Mouse (Mus musculus): Measurements from ENCODE around the gene Uxs1. TPM values are rescaled to one million over a fixed set of nuclear protein-coding genes. Genes with fewer than 3 reads are reported as not detected.

The Uxs1 gene
- total RNA-seq, 2 experiments from 2014 or later = 11.9 to 12.6 TPM

GRCm38 (mm10) chr1:43798048-43798447 is 29.6 kb downstream of the Uxs1 start:
- DNase-seq = no peak

GRCm38 (mm10) chr1:43789765-43790164 is 37.8 kb downstream of the Uxs1 start:
- no peak for DNase-seq

- no peak for DNase-seq
Observed at GRCm38 (mm10) chr1:43786711-43787110, 40.9 kb downstream of the Uxs1 start.

GRCm38 (mm10) chr1:43785316-43785715 is 42.3 kb downstream of the Uxs1 start:
- no peak for DNase-seq

GRCm38 (mm10) chr1:43783186-43783585 is 44.4 kb downstream of the Uxs1 start:
- DNase-seq = no peak

- no peak for DNase-seq
Observed at GRCm38 (mm10) chr1:43782680-43783079, 44.9 kb downstream of the Uxs1 start.

GRCm38 (mm10) chr1:43781672-43782071 is 45.9 kb downstream of the Uxs1 start:
- DNase-seq = no peak

GRCm38 (mm10) chr1:43781195-43781594 is 46.4 kb downstream of the Uxs1 start:
- DNase-seq = no peak

- peak; percentile 23 to 57 for DNase-seq
Observed at GRCm38 (mm10) chr1:43776106-43776505, 51.5 kb downstream of the Uxs1 start.

- DNase-seq = no peak
Observed at GRCm38 (mm10) chr1:43774126-43774525, 53.5 kb downstream of the Uxs1 start.

- no peak for DNase-seq
Observed at GRCm38 (mm10) chr1:43772694-43773093, 54.9 kb downstream of the Uxs1 start.

GRCm38 (mm10) chr1:43770032-43770431 is 57.6 kb downstream of the Uxs1 start:
- no peak for DNase-seq

- DNase-seq = no peak
Observed at GRCm38 (mm10) chr1:43769348-43769747, 58.3 kb downstream of the Uxs1 start.

- no peak for DNase-seq
Observed at GRCm38 (mm10) chr1:43768385-43768990, 59.1 kb downstream of the Uxs1 start.

- no peak for DNase-seq
Observed at GRCm38 (mm10) chr1:43766328-43766727, 61.3 kb downstream of the Uxs1 start.

GRCm38 (mm10) chr1:43764481-43764880 is 63.1 kb downstream of the Uxs1 start:
- no peak for DNase-seq

- DNase-seq = no peak
Observed at GRCm38 (mm10) chr1:43760085-43760484, 67.5 kb downstream of the Uxs1 start.

GRCm38 (mm10) chr1:43754448-43755312 is 72.9 kb downstream of the Uxs1 start:
- DNase-seq = peak in 1 of 2 experiments; percentile 45

- DNase-seq = no peak
Observed at GRCm38 (mm10) chr1:43738519-43738894, 89.1 kb downstream of the Uxs1 start.

- DNase-seq = peak; percentile 9 to 61
Observed at GRCm38 (mm10) chr1:43737812-43738518, 89.6 kb downstream of the Uxs1 start.

GRCm38 (mm10) chr1:43732657-43733056 is 94.9 kb downstream of the Uxs1 start:
- DNase-seq = no peak

- DNase-seq = no peak
Observed at GRCm38 (mm10) chr1:43732100-43732499, 95.5 kb downstream of the Uxs1 start.

- DNase-seq = peak; percentile 39 to 71
Observed at GRCm38 (mm10) chr1:43730491-43730924, 97.1 kb downstream of the Uxs1 start, which contains the start of gene 1500015O10Rik. 1500015O10Rik (plus strand) TSS chr1:43730602.
